Mouse (Mus musculus) cerebellum, adult 8-10 months (tissue): Measurements from ENCODE around the gene Layn.

ENCODE experiments used
- DNase-seq: peaks from one replicate; pipeline ENCODE4 v3.0.0; 2022

Gene Layn

DNA sequence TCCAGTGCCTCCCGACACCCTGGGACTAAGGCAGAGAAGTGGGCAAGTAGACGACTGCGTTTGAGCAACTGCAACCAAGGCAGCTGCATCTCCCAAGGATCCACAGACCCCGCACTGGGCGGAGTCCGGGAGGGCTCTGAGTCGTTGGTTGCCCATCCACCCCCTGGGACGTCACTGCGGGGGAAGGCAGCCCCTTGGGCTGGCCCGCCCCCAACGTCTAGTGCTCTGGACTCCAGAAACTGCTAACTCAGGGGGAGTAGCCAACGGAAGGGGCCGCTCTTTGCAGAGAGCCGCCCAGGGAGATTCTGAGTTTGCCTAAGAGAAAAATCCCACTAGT lies at the start of gene Layn:
Gene Layn (minus strand): TSS at position 116 of the 337 bp plus-strand sequence.
- DNase-seq, result no peak

DNA sequence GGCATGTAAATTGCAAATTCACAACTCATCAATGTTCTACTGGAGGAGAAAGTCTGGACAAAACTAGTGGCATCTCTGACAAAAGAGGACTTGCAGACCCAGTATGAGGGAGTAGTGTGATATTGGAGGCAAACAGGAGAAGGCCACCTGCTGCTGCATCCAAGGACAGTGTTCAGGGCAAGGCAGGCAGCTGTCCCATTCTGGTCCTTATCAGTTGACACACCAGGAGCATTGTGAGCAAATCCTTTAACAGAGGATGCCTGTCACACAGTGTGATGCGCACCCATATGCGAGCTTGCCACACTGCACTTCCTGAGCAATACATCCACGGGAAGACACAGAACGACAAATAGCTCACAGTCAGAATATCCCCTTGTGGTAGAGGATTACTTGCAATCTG lies 37.9 kb upstream of the Layn start:
- no peak for DNase-seq

DNA sequence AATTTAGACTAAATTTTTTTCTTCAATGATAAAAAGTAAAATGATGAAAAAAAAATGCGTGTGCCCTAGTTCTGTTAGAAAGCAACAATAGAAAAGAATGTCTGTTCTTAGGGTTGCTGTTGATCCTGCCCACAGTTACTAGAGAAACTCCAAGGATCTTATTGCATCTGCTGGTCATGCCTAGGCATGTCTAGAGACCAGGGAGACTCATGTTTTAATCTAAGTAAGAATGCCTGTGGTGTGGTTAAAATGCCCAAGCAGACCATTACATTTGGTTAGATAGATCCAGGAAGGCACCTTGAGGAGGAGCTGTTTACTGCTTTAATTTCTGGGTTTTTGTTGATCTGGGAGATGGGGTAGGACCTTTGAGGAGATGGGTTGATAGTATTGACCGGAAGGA lies 28.9 kb upstream of the Layn start:
- no peak for DNase-seq

DNA sequence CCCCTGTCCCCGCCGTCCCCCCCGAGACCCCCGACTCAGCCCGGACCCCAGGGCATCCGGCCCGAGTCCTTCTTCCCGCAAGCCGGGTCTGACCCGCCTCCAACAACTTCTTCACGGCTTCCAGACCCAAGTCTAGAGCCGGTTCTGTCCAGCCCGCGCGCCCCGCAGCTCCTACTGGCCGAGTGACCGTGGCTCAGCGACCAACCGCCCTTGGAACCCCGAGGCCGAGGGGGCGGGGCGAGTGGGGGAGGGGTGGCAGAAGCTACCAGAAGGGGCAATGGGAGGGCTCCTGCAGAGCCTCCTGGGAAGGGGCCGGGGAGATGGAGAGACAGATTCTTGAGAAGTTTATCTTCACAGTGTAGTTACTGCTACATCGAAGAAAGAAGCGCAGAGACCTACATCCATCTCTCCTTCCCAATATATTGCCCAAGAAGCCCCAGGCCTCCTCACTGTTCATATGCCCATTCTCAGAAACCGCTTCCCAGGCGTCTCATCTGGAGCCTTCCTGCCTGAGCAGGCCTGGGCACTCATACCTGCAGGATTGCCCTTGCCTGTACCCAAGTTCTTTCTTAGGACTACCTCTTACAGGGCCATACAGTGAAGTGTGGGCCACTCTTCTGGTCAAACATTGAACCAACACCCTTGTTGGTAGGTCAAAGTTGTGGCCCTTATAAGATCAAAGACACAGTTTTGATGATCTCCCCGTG lies 27.1 kb upstream of the Layn start:
- peak; percentile 11 for DNase-seq

DNA sequence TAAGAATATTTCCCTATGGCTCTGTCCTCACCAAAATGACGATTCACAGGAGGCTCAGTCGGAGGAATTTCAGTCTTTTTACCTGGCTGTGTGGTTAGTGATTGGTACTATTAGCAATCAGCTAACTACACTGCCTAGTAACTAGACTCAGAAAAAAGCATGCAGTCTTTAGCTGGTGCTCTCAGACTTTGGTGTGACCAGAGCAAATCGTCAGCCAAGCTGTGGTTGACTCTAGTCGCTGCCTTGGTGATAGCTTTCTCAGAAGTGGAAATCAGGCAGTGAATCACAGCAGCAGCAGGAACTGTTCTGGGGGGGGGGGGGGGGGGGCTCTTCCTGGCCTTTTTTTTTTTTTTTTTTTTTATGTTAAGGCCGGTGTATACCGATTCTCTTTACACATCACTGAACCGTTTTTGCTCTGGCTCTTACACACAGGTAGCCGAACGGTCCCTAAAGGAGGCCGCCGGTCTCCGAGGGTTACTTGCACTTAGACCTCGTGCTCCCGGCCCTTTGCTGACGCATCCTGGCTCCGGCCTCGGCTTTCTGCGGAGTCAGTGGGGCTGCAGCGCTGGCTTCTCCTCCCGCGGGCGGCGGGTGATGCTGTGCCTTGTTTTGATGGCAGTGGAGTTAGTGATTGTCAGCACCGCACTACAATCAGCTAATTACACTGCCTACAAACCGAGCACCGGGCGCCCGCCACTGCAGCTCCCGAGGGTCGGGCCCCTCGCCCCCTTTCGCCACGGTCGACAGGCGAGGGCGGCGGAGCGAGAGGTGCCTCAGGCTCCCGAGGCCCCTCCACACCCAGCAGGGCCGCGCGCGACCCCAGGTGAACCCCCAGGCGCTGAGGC lies 26.3 kb upstream of the Layn start:
- DNase-seq, result peak; percentile 15

DNA sequence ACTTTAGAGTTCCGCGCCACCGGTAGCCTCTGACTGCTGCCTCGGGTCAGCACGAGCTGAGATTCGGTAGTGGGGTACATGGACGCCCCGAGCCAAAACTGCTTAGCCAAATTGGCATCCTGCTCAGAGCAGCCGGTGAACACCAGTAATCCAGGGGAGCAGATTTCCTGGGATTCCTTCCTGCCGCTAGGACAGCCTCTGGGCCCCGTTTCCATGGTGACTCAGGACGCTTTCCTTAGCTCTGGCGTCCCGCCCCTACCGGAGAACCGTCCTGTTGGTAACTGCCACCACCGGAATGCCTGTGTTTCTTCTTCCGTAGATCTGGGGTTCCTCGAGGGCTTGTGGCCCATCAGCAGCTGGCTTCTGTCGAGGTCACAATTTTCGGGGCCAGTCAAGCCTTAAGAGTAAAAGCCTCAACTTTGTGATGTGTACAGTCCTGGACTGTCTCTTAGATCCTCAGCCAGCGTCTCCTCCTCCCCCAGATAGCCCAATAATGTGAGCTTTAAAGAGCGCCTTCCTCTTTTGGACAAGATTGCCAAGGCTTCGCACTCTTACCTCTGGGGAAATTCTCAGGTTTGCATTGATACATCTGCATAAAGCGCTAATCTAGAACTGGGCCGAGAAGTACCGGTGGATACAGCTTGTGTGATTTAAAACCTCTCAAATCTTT lies 25.0 kb upstream of the Layn start, which contains the start of gene 4833427G06Rik:
Gene 4833427G06Rik (minus strand): TSS at position 323 of the 670 bp plus-strand sequence.
- DNase-seq, result peak; percentile 28

DNA sequence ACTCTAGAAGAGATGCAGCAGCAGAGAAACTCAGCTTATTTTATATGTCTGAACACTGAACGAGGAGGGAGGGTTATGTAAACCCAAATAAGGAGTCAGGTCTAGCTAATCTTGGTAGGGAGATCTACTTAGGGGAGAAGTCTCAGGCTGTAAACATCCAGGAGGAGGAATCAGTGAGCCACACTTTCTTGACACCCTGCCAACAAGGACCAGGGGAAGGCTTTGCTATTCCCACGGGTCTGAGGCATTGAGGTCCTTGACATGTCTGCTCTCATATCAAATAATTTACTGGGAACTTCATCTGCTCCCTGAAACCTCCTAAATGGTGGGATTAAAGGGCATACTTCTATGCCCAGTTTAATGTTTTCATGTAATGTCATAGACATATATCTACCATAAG lies 19.4 kb upstream of the Layn start:
- DNase-seq, result no peak

DNA sequence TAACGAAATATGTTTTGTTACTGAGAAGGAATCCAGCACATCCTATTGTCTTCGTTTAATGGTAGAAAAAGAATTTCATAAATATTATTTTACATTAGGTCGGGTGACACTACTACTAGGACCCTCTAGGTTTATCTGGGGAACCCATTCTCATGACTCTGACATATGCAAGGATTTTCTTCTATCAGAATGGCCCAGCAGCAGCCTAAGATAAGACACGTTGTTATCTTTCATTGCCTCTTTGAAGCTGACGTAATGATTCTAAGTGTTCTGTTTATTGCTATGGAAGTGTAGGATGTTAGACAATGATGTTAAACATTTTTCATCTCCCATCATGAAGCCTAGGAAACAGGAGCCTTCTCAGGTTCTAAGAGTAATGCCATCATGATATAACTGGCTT lies 16.8 kb upstream of the Layn start:
- DNase-seq, result no peak

DNA sequence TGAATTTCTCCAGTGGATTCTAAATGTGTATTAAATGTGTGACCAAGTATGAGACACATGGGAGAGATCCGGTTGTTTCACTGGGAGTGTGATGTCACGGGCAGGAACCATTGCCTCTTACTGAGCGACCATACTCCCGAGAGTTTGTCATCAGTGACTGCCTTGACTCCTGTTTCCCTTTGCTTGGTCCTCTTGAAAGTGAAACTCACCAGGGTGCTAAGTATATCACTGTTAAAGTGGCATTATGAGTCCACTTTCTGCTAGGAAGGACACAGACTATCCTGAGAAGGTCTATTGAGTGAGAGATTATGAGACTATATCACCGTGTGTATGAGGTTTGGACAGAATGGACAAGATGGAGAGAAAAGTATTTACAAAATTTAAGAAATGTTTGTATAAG lies 4.7 kb upstream of the Layn start:
- DNase-seq, result no peak

DNA sequence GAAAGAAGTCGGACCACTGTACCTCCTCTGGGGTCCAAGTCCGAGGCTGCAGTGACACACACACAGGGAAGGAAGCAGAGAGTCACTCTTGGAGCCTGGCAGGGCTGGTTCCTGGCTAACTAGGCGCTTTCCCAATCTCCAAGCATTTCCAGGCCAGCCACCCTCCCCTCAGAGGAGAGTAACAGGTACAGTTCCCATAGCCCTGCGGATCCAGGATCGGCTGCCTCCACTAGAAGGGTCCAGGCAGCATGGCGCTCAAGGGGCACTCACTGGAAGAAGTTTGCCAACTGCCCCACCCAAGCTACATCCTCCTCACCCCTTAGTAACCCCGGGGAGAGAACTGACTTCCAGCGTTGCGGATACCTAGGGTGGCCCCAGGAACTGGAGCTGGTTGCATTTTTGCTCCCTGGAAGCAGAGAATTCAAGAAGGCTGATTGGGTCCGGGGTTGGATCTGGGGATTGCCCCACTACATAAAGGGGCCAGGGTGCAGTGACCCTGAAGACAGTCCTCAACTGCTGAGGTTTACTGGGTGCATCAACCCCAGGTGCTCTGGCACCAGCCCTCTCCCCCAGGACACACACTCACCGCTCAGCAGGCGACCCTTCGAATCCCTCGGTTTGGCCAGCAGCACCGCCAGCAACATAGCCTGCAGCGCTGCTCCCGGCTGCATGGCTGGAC lies 455 bp downstream of the Layn start:
- peak; percentile 20 for DNase-seq

DNA sequence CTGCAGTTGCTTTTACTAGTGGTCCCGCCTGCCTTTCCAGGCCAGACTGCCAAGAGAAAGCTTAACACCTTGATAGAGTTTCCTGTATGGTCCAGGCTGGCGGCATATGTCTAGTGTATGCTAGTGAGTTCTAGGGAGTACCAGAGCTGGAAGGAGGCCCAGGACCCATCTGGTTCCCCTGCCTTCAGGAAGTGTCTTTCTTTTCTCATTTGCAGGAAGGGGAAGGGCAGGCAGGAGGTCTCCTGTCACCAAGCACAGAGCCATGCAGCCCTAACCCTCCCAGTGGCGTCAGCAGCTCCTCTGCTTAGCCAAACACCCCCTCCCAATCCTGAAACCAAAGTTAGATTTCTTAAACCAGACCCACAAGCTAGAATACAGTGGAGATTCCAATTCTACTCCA lies 1.1 kb downstream of the Layn start:
- DNase-seq, result peak; percentile 49

DNA sequence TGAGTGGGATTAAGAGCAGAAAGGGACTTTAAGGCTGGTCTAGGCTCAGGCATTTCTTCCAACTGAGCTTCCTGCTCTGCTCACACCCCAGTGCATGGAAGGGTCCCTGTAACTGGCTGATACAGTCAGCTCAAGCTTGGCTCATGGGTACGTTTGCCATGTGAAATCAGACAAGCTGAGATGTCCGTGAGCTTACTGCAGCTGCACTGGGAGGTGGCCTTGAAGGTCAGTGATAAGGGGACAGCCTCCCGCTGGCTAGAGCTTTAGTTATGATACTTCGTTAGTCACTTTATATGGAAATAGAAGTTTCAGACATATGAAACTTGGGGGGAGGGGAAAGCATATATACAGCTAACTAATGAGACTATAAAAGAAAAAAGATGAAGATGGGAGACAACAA lies 6.1 kb downstream of the Layn start:
- DNase-seq, result no peak

DNA sequence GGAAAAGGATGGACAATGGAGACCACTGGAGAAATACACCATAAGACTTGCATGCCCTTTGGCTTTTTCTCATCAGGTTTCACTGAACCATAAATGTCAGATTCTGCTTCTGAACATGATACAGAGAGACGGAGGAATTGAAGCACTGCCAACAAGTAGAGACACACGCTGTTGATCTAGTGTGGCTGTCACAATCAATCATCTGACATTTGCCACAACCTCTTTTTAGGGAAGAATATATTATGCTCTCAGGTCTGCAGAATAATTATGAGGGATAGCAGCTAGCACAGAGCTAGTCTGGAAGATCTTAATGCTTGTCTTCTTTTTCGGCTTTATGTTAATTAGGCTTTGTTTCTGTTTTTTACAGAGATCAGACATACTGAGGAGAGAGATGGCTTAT lies 8.7 kb downstream of the Layn start:
- no peak for DNase-seq

DNA sequence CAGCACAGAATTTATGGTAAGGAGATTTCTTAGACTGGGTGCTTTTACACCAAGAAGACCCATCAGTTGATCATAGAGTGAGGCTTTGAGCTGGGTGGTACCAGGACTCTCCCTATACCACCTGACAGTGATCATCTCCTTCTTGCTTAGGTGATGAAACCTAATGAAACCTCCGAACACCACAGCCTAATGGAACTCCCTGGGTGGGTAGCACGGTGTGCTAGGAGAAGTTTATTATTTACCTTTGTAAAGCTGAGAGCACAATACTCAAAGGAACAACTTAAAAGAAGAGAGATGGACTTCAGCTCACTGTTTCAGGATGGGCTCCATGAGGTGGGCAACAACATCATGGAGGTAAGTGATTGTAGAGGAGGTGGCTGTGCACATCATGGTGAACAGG lies 16.3 kb downstream of the Layn start, which contains the start of gene Btg4:
Gene Btg4 (plus strand): TSS at position 301 of the 400 bp plus-strand sequence.
- no peak for DNase-seq

DNA sequence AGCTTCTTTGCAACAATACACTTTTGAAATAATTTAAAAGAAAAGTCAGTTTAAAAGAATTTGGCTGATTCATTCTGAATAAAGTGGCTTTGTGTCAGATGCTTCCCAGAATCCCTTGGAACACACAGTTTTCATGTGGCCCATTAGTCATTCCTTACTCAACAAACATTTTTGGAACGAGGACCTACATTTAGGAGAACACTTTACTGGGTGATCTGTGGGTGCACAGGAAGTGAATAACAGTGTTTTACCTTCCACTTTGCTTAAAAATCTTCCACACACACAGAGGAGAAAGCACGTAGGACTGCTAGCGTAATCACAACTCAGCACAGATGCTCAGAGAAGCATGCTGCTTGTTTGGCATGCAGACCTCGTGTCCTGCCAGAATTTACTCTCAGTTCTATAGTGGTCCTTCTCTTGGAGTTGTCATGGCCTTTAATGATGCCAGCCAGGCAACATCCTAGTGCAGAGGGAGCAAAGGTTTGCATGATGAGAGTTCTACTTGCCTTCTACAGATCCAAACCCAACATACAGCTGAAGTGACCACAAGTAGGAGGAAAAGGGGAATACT lies 17.9 kb downstream of the Layn start:
- no peak for DNase-seq

DNA sequence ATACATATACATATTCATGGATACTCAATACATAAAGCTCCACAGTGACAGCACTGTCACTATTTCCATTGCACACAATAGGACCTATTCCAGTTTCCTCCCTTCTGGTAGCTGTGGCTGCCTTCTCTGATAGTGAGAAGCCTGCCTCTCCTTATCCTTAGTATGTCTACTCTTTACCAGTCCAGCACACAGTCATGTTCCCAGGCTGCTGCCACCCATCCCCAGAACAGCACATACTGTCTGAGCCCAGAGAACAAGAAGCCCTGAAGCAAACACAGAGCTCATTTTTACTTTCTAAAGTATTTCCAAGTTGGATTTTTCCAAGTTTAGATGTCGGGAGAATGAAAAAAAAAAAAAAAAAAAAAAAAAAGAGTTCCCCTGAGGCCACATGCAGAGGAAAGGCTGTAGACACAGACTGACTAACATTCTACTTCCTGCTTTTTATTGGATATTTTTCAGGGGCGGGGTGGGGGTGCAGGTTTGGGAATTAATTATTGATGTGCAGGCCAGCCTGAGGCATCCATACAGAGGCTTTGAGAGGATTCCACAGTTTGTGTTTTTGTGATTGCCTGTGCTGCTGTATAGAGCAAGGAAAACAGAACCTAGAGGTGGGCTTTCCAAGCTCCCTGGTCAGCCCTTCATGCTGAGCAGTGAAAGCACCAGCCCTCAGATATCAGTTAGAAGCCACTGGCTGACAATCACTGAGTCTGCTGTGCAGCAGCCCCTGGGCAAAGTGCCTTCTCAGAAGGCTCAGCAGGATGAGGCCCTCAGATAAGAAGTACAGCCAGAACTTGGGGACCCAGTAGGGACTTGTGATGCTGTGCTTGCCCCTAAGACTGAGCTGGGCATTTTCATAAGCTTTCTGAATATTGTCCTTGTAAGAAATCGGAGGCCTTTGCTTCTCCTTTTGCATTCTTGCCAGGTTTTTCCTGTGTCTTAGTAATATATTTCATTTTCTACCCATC lies 20.3 kb downstream of the Layn start:
- no peak for DNase-seq

DNA sequence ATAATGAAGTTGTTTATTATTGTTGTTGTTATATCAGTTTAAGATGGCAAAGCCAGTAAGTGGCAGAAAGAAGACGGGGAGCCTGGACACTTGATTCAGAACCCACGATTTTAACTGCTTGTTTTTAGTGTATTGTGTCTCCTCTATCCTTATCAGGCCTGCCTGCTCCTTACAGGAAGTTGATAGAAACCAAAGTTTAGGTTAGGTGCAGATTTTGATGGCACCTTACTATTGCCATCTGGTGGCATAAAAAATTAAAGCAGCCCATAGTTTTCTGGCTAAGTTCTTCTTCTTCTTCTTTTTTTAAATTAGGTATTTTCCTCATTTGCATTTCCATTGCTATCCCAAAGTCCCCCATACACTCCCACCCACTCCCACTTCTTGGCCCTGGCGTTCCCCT lies 24.7 kb downstream of the Layn start:
- no peak for DNase-seq

DNA sequence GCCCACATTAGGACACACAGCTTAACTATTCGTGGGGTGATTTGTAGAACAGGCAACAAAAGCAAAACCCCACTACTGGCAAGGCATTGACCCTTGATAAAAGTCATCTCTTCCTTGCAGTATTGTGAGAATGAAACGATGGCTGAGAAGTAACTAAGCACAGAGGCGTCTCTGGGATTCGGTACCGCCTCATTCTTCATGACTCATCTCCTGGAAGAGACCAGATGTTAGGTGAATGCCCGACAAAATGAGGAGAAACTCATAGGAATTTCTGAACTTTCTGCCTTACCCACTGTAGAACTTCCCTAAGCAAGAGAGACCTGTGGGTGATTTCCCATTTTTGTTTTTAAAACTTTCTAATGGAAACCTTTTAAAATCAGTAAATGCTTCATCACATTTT lies 34.8 kb downstream of the Layn start:
- DNase-seq, result no peak

DNA sequence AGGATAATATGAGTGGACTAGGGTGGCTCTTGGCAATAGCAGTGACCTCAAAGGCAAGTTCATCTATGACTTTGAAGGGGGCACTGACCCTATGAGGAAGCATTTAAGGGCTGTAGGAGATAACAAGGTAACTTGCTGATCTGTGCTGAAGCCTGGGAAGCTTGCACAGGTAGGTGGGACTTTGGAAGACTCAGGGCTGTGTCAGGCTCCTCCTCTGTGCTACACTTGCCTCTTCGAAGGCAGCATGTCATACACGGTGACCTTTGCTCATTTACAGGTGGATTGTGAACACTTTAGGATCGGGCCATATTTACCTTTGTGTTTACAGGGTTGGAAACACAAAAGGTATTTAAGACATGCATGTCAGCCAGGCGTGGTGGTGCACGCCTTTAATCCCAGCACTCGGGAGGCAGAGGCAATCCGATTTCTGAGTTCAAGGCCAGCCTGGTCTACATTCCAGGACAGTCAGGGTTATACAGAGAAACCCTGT lies 35.4 kb downstream of the Layn start:
- no peak for DNase-seq

DNA sequence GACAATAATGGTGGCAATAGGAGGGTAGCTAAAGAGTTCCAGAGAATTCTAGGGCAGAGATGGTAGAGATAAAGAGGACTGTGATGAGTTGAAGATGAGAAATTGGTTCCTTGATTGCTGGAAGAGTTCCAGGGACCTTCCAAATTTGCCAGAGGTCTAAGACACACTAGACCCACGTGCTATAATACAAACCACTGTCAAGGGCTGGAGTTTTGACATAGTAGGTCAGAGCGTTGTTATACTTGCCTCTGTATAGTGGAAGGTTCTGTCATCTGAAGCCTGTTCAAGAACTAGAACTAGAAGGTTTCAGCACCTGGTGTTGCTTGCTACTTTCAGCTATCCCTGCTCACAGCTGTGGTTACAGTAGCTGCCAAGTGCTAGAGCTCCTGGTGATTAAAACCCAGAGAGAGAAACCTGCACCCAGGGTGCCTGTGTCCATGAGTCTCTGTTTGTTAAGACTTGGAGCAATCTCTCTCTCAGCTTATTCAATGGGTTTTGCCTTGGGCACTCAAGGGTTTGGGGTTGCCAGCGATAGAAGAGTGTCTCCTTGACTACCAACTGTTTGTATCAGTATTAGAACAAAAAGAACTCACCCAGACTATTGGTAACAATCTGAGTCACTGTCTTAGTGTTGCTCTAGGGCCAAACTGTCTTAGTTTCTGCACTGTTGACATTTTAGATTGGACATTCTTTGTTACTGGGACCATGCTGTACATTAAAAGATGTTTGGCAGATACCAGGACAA lies 43.9 kb downstream of the Layn start:
- DNase-seq, result no peak

DNA sequence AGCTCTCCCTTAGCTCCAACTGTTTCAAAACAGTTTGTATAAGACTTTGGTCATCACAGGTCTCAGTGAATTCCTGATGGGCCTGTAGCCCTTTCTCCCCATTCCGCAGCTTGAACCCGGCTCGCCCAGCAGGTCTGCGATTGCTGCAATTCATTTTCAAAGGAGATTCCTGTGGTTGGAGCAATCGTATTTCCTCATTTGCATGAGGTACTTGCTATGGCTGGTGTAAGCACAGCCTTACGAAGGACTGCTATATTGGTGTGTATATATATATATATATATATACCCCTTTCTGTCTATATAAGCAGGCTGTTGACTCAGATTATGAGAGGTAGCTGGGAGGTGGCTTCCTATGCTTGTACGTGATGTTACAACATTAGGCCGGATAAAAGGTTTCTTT lies 44.6 kb downstream of the Layn start:
- no peak for DNase-seq
